Mouse (Mus musculus) adrenal gland, postnatal 14 days (tissue): ENCODE results near the gene Sipa1l3. TPM values are rescaled to one million over a fixed set of nuclear protein-coding genes. Genes with fewer than 3 reads are reported as not detected.
A peak's percentile ranks its signal among the peaks of the same experiment; 100 is the strongest.

Experiments used
- DNase-seq: peaks from one replicate; pipeline ENCODE4 v3.0.0; 2021; ENCODE audit warnings: mixed read lengths
- total RNA-seq: library from RNA; stranded (reverse); gene quantifications from 2 replicates; pipeline ENCODE4 v1.2.3, GENCODE M21; 2021

Sipa1l3 gene
- total RNA-seq, 1 experiment from 2014 or later = 29.2 TPM

- peak; percentile 31 for DNase-seq
Observed at GRCm38 (mm10) chr7:29505337-29506318, 12.8 kb downstream of the Sipa1l3 start.

- DNase-seq = no peak
Observed at GRCm38 (mm10) chr7:29504683-29505290, 13.7 kb downstream of the Sipa1l3 start.

GRCm38 (mm10) chr7:29503616-29504015 lies 14.8 kb downstream of the Sipa1l3 start:
- DNase-seq = no peak

- no peak for DNase-seq
Observed at GRCm38 (mm10) chr7:29501214-29501613, 17.2 kb downstream of the Sipa1l3 start.

- no peak for DNase-seq
Observed at GRCm38 (mm10) chr7:29499071-29499470, 19.4 kb downstream of the Sipa1l3 start.

GRCm38 (mm10) chr7:29496953-29497590 lies 21.4 kb downstream of the Sipa1l3 start:
- peak; percentile 68 for DNase-seq

GRCm38 (mm10) chr7:29496332-29496731 lies 22.1 kb downstream of the Sipa1l3 start:
- DNase-seq = no peak

GRCm38 (mm10) chr7:29495880-29496279 lies 22.6 kb downstream of the Sipa1l3 start:
- DNase-seq = no peak

GRCm38 (mm10) chr7:29494854-29495253 lies 23.6 kb downstream of the Sipa1l3 start:
- DNase-seq = no peak

- no peak for DNase-seq
Observed at GRCm38 (mm10) chr7:29494015-29494414, 24.4 kb downstream of the Sipa1l3 start.

GRCm38 (mm10) chr7:29492992-29493391 lies 25.4 kb downstream of the Sipa1l3 start:
- no peak for DNase-seq

GRCm38 (mm10) chr7:29491861-29492260 lies 26.6 kb downstream of the Sipa1l3 start:
- no peak for DNase-seq

- no peak for DNase-seq
Observed at GRCm38 (mm10) chr7:29491471-29491755, 27.0 kb downstream of the Sipa1l3 start.

- no peak for DNase-seq
Observed at GRCm38 (mm10) chr7:29490704-29491470, 27.6 kb downstream of the Sipa1l3 start.

GRCm38 (mm10) chr7:29489851-29490250 lies 28.6 kb downstream of the Sipa1l3 start:
- no peak for DNase-seq

- DNase-seq = no peak
Observed at GRCm38 (mm10) chr7:29489364-29489763, 29.1 kb downstream of the Sipa1l3 start.

GRCm38 (mm10) chr7:29486753-29487152 lies 31.7 kb downstream of the Sipa1l3 start:
- no peak for DNase-seq

- DNase-seq = no peak
Observed at GRCm38 (mm10) chr7:29485721-29486120, 32.7 kb downstream of the Sipa1l3 start.

- DNase-seq = no peak
Observed at GRCm38 (mm10) chr7:29483556-29483955, 34.9 kb downstream of the Sipa1l3 start.

- DNase-seq = no peak
Observed at GRCm38 (mm10) chr7:29481345-29482155, 36.9 kb downstream of the Sipa1l3 start.

- no peak for DNase-seq
Observed at GRCm38 (mm10) chr7:29480590-29481344, 37.7 kb downstream of the Sipa1l3 start.
